8 mouse cellular contexts compared by ENCODE assay signal in genomic region chr1:127500219-127500618, GRCm38 (mm10).
DNase-seq lines count a peak whose midpoint lies in the region; ATAC-seq and TF ChIP-seq lines count a peak whose summit lies in the region.

No protein-coding gene starts in this region.

- TF ChIP-seq RAD21 in CH12.LX (IDR thresholded peaks at IDR 0.05; ENCODE audit: low read depth, low read length): peak; percentile 98

- TF ChIP-seq POLR2A in CH12.LX (IDR thresholded peaks at IDR 0.05; ENCODE audit: low read depth, low read length): no peak

- no peaks in the 10 kb centered on the region for H3K27me3 ChIP-seq in CH12.LX (replicated peaks)
- no peaks in the 10 kb centered on the region for H3K27me3 ChIP-seq in embryonic facial prominence, embryonic 10.5 days (replicated peaks; ENCODE audit: low read depth, poor library complexity, severe bottlenecking)
- no peaks in the 10 kb centered on the region for H3K27me3 ChIP-seq in heart, postnatal 0 days (ENCODE audit: control insufficient read depth, insufficient read depth, low read length)

- peaks cover 3 to 41% of the 10 kb centered on the region in 2 experiments for H3K36me3 ChIP-seq in CH12.LX (replicated peaks in 1 of 2; ENCODE audit: control insufficient read depth in 1 of 2, insufficient read depth in 1 of 2, low read length in 1 of 2)
- H3K36me3 ChIP-seq in embryonic facial prominence, embryonic 10.5 days (replicated peaks): no peaks in the 10 kb centered on the region
- H3K36me3 ChIP-seq in heart, postnatal 0 days (replicated peaks; ENCODE audit: control insufficient read depth, insufficient read depth, low read length): no peaks in the 10 kb centered on the region

- dilution Hi-C loops in CH12.LX (cut with MboI; ENCODE audit: extremely low pct_ligation_motif_present, extremely low pct_unique_long_range_greater_than_20kb, low sequenced_read_pairs): no loop called here

- WGBS in embryonic facial prominence, embryonic 10.5 days: 8% methylated on average over 8 of the region's 8 CpGs
- 5% methylated on average over 8 of the region's 8 CpGs for WGBS in heart, postnatal 0 days

- H3K9me3 ChIP-seq in CH12.LX (replicated peaks; ENCODE audit: low read length): no peaks in the 10 kb centered on the region
- no peaks in the 10 kb centered on the region for H3K9me3 ChIP-seq in embryonic facial prominence, embryonic 10.5 days
- no peaks in the 10 kb centered on the region for H3K9me3 ChIP-seq in heart, postnatal 0 days (replicated peaks; ENCODE audit: control insufficient read depth, low read length)

- no peak overlapping the region for H3K27ac ChIP-seq in CH12.LX (ENCODE audit: insufficient read depth, low read depth)
- no peak overlapping the region for H3K27ac ChIP-seq in embryonic facial prominence, embryonic 10.5 days (replicated peaks)
- no peak overlapping the region for H3K27ac ChIP-seq in heart, postnatal 0 days (ENCODE audit: low read depth)

- peak; percentile 87 to 96 for TF ChIP-seq CTCF in CH12.LX (conservative IDR thresholded peaks at IDR 0.05 in 1 of 2, IDR thresholded peaks at IDR 0.05 in 1 of 2; ENCODE audit: low read depth in 2 of 2, low read length in 2 of 2)
- peak; percentile 90 for TF ChIP-seq CTCF in heart, postnatal 0 days (IDR thresholded peaks at IDR 0.05; ENCODE audit: low read depth)

- H3K9ac ChIP-seq in CH12.LX (ENCODE audit: insufficient read depth, low read depth): no peak overlapping the region
- H3K9ac ChIP-seq in heart, postnatal 0 days (replicated peaks; ENCODE audit: low read depth, low read length): no peak overlapping the region

- in situ Hi-C loops in CH12.LX (cut with MboI; ENCODE audit: low pct_ligation_motif_present, low pct_unique_long_range_greater_than_20kb, low sequenced_read_pairs): loop anchor here (5.0 to 10.0 kb wide), 2 partner anchors 105 to 177 kb away; partner anchors contain the start of gene Tmem163

- H3K4me3 ChIP-seq in CH12.LX (replicated peaks in 1 of 3; ENCODE audit: low read depth in 2 of 3, low read length in 2 of 3, poor library complexity in 1 of 3): no peak overlapping the region
- H3K4me3 ChIP-seq in embryonic facial prominence, embryonic 10.5 days: no peak overlapping the region
- H3K4me3 ChIP-seq in heart, postnatal 0 days (ENCODE audit: low read depth, low read length): no peak overlapping the region

- TF ChIP-seq EP300 in CH12.LX (IDR thresholded peaks at IDR 0.05; ENCODE audit: low read length): no peak
- no peak for TF ChIP-seq EP300 in heart, postnatal 0 days (IDR thresholded peaks at IDR 0.05; ENCODE audit: low read depth)

- H3K4me1 ChIP-seq in CH12.LX (ENCODE audit: control insufficient read depth in 1 of 2, insufficient read depth in 2 of 2): peaks cover 3 to 19% of the 10 kb centered on the region in 2 experiments
- no peaks in the 10 kb centered on the region for H3K4me1 ChIP-seq in embryonic facial prominence, embryonic 10.5 days
- H3K4me1 ChIP-seq in heart, postnatal 0 days (ENCODE audit: control insufficient read depth, insufficient read depth): no peaks in the 10 kb centered on the region

- H3K4me2 ChIP-seq in CH12.LX (ENCODE audit: insufficient read depth, low read depth, poor library complexity, severe bottlenecking): no peak overlapping the region
- H3K4me2 ChIP-seq in heart, postnatal 0 days (ENCODE audit: low read depth, low read length): no peak overlapping the region

- H3K79me2 ChIP-seq in CH12.LX (replicated peaks; ENCODE audit: control insufficient read depth, extremely low read depth, insufficient read depth, poor library complexity, severe bottlenecking): no peaks in the 10 kb centered on the region

- peak; percentile 80 for DNase-seq in CH12.LX (ENCODE audit: extremely low read depth)
- DNase-seq in adrenal gland, postnatal 36 days: peak; percentile 82 to 88
- DNase-seq in embryonic facial prominence, embryonic 10.5 days (ENCODE audit: low spot score): peak; percentile 83
- peak; percentile 58 for DNase-seq in heart, postnatal 0 days (ENCODE audit: low spot score)
- peak; percentile 72 to 92 for DNase-seq in layer of hippocampus, adult 18-20 months (ENCODE audit: low spot score in 2 of 2)
- peak; percentile 85 for DNase-seq in lung, postnatal 14 days
- DNase-seq in retina, embryonic 14.5 days (ENCODE audit: low spot score): peak; percentile 93
- peak; percentile 63 to 75 for DNase-seq in thymus, postnatal 36 days

- no peak for ATAC-seq in heart, postnatal 0 days (ENCODE audit: insufficient read depth, low read depth)

TF ChIP-seq in CH12.LX, 34 proteins besides CTCF, POLR2A, EP300 and RAD21:
- TF ChIP-seq SIN3A (IDR thresholded peaks at IDR 0.05; ENCODE audit: low read length) (0 out of 2 replicates have a peak, but pooled peaks have one; percentile 27), E2F4 (IDR thresholded peaks at IDR 0.05; ENCODE audit: insufficient replicate concordance, low read depth, low read length) (no peak), POLR2AphosphoS2 (IDR thresholded peaks at IDR 0.05; ENCODE audit: low read depth, low read length) (no peak), MXI1 (IDR thresholded peaks at IDR 0.05; ENCODE audit: low read depth, low read length) (no peak), MEF2A (IDR thresholded peaks at IDR 0.05; ENCODE audit: borderline replicate concordance, low read depth, low read length) (no peak), USF1 (IDR thresholded peaks at IDR 0.05; ENCODE audit: low read depth, low read length) (no peak), ZC3H11A (IDR thresholded peaks at IDR 0.05; ENCODE audit: low read depth, low read length) (peak; percentile 98), BHLHE40 (IDR thresholded peaks at IDR 0.05; ENCODE audit: low read depth, low read length) (no peak), HCFC1 (IDR thresholded peaks at IDR 0.05; ENCODE audit: low read depth, low read length) (no peak), SMC3 (IDR thresholded peaks at IDR 0.05; ENCODE audit: low read depth, low read length) (peak; percentile 99), MYC (IDR thresholded peaks at IDR 0.05; ENCODE audit: low read depth, low read length) (0 out of 2 replicates have a peak, but pooled peaks have one; percentile 28), NRF1 (IDR thresholded peaks at IDR 0.05; ENCODE audit: low read depth, low read length) (no peak)
